Mouse (Mus musculus): ENCODE measurements around the gene Nudt7. TPM values are rescaled to one million over a fixed set of nuclear protein-coding genes. Genes with fewer than 3 reads are reported as not detected.
A peak's percentile ranks its signal among the peaks of the same experiment; 100 is the strongest.

Gene Nudt7
- 4.7 and 5.3 TPM in 2 replicates for polyA plus RNA-seq (2014; fragmentation: Nextera tagmentation; extraction: Ambion mirVana)

DNA sequence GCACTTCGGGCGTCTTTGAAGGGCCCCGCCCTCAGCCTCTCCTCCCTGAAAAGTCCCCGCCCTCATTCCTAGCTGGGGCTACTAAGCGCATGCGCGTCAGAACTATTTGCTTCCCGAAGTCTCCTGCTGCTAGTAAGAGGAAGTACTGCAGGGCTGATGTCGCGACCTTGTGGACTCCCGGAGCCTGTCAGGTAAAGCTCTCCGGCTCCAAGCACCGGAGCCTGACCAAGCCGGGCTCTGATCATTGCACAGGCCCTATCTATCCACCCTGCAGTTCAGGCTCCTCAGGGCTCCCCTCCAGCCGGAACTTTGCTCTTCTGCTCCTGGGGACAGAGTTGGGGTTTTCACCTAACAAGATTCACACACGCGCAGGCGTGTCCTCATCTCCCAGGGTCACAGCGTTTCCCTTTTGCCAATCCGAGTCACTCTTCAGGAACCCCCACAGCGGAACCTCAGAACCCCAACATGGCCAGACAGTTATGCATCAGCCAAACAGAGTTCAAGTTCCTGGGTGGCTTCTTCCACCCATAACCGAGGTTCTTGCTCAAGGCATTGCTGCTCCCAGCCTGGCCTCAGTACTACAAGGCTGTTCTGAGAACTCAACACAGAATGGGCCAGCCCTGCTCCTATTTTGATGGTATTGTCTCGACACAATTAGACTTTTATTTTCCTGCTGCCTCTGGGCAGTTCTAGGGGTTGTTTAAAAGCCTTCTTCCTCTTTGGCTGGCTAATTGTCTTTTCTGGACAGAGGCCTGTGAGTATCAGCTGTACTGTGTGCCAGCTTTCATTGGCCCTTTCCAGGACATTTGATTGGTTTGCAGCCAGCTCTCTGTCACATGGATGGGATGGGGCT is at the start of gene Nudt7:
TSS of gene Nudt7 (plus strand) at position 48 of the 853 bp plus-strand sequence.
- Histone ChIP-seq H3K27me3 (ENCODE audit: control insufficient read depth, insufficient read depth, low read length) (no peaks in the 10 kb centered on the region), H3K4me3 (replicated peaks; ENCODE audit: low read length) (peak within 1 kb of the TSS; percentile 37), H3K4me2 (replicated peaks) (peak within 1 kb of the TSS; percentile 63), H3K36me3 (replicated peaks; ENCODE audit: control insufficient read depth, insufficient read depth) (no peaks in the 10 kb centered on the region), H3K9me3 (ENCODE audit: control insufficient read depth, low read length) (no peaks in the 10 kb centered on the region), H3K4me1 (replicated peaks; ENCODE audit: control insufficient read depth, insufficient read depth, low read length) (no peaks in the 10 kb centered on the region; the same call in 1 of the 2 replicates), H3K9ac (peak within 1 kb of the TSS; percentile 51; the same call in 1 of the 2 replicates), H3K27ac (0 out of 2 replicates have a peak within 1 kb of the TSS, but pooled peaks have one; percentile 38)
- DNase-seq (ENCODE audit: low spot score), result peak; percentile 80
- 5% methylated on average over 23 of the region's 23 CpGs for WGBS
- peak; percentile 88 for ATAC-seq (ENCODE audit: low FRiP score)

DNA sequence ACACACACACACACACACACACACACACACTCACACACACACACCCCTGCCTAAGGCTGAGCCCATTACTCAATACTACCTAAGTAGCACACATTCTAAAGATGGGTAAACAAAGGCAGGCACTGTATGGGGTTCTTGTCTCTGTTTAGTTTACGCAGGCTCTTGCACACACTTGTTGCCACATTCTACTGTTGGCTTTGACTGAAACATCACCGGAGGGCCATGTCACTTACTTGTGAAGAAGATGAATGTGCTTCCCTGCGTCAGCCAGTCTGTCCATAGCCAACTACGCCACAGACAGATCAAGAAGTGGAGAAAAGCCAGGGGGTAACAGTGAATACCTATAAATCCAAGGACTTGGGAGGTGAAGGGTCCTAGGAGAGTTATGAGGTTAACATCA is 45.4 kb upstream of the Nudt7 start:
- no peaks in the 10 kb centered on the region for H3K36me3 ChIP-seq (replicated peaks; ENCODE audit: control insufficient read depth, insufficient read depth)
- WGBS, result 91% methylated on average over 4 of the region's 4 CpGs
- no peaks in the 10 kb centered on the region for H3K9me3 ChIP-seq (ENCODE audit: control insufficient read depth, low read length)
- no peaks in the 10 kb centered on the region for H3K27me3 ChIP-seq (ENCODE audit: control insufficient read depth, insufficient read depth, low read length)
- no peaks in the 10 kb centered on the region for H3K4me1 ChIP-seq (replicated peaks; ENCODE audit: control insufficient read depth, insufficient read depth, low read length)
- H3K27ac ChIP-seq, result no peak overlapping the region
- DNase-seq (ENCODE audit: low spot score) (no peak), ATAC-seq (ENCODE audit: low FRiP score) (no peak)
- no peak overlapping the region for H3K4me3 ChIP-seq (replicated peaks; ENCODE audit: low read length)
- H3K9ac ChIP-seq, result no peak overlapping the region
- no peak overlapping the region for H3K4me2 ChIP-seq (replicated peaks)

DNA sequence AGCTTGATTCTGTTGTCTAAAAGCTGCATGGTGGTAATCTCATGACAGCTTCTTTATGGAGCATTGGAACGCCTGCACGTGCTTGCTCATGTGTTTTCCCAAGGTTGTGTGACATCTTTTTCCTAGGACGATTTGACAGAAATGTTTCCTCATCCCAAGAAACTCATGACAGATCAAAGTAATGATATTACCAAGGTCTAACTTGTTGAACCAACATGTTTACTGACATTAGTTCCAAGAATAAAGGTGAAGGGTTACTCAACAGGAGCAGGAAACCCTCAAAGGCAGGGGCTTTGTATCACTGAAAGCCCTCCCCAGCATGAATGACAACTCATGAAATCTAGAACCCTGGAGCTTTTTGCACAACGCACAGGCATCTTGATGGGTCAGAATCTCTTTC is 42.6 kb upstream of the Nudt7 start:
- DNase-seq (ENCODE audit: low spot score), result no peak
- Histone ChIP-seq H3K9ac (no peak overlapping the region), H3K4me3 (replicated peaks; ENCODE audit: low read length) (no peak overlapping the region), H3K4me2 (replicated peaks) (no peak overlapping the region), H3K27me3 (ENCODE audit: control insufficient read depth, insufficient read depth, low read length) (no peaks in the 10 kb centered on the region), H3K9me3 (ENCODE audit: control insufficient read depth, low read length) (no peaks in the 10 kb centered on the region), H3K36me3 (replicated peaks; ENCODE audit: control insufficient read depth, insufficient read depth) (no peaks in the 10 kb centered on the region), H3K4me1 (replicated peaks; ENCODE audit: control insufficient read depth, insufficient read depth, low read length) (no peaks in the 10 kb centered on the region), H3K27ac (no peak overlapping the region)
- 87% methylated on average over 4 of the region's 4 CpGs for WGBS
- ATAC-seq (ENCODE audit: low FRiP score), result no peak

DNA sequence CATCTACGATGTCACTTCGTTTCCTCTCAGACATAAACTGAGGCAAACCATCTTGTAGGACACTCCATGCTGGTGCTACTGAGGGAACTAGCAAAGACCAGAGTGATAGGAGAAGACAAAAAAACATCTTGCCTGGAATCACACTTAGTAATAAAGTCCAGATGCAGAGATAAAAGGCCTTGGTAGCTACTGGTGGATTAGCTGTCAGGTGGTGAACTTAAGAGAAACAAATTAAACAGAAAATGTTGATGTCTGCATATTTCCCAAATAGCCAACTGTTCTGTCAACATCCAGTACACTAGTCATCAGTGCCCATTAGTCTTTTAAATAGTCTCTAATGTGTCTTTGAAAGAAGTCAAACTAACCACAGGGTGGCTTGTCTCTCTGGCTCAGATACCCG is 40.0 kb upstream of the Nudt7 start:
- no peak overlapping the region for H3K9ac ChIP-seq
- H3K4me1 ChIP-seq (replicated peaks; ENCODE audit: control insufficient read depth, insufficient read depth, low read length), result no peaks in the 10 kb centered on the region
- H3K4me2 ChIP-seq (replicated peaks), result no peak overlapping the region
- H3K27ac ChIP-seq, result no peak overlapping the region
- H3K9me3 ChIP-seq (ENCODE audit: control insufficient read depth, low read length), result no peaks in the 10 kb centered on the region
- no peak for DNase-seq (ENCODE audit: low spot score)
- H3K4me3 ChIP-seq (replicated peaks; ENCODE audit: low read length), result no peak overlapping the region
- no peaks in the 10 kb centered on the region for H3K27me3 ChIP-seq (ENCODE audit: control insufficient read depth, insufficient read depth, low read length)
- WGBS, result 91% methylated on average over 3 of the region's 3 CpGs
- H3K36me3 ChIP-seq (replicated peaks; ENCODE audit: control insufficient read depth, insufficient read depth), result no peaks in the 10 kb centered on the region
- no peak for ATAC-seq (ENCODE audit: low FRiP score)

DNA sequence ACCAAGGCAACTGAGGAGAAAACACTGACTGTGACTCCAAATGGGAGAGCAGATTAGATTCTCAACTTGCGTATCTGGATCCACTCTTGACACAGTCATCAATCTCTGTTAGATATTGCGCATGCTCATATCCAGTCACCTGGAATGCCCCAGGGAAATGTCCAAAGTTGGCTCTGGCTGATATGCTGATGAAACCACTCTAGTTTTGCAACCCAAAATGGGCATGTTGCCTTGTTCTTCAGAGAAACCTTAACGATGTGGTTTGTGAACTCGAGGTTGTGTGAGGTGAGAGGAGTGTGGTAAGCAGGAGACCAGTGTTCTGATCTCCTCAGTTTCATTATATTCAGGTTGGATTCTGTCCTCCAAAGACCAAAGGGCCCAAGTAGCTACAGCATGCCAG is 38.8 kb upstream of the Nudt7 start:
- 88% methylated on average over 4 of the region's 4 CpGs for WGBS
- DNase-seq (ENCODE audit: low spot score), result no peak

DNA sequence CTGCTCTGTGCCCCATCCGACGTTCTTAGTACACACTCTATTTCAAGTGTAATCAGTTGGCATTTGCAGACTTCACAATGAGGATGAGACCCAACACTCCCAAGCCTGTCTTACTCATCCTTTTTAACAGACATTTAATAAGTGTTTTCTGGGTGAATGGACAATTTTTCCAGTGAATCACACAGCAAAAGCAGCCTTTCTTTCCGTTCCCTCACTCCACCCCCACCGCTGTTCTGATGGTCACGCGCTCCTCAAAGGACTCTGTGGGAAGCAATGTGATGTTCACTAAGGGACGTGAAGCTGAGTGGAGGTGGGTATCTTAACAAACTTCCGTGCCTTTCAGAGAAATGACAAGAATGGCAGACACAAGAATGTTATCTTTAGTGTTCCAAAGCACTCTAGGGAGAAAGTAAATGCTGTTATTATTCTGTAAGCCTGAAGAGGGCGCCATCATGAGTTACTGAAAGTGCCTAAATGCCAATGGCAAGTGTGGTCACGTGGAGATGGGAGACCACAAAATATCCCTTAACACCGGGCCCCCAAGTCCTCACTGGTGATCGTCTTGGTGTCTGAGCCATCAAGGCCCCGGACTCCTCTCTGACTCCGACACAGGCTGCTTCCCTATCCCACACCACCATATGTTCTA is 32.7 kb upstream of the Nudt7 start:
- 54% methylated on average over 14 of the region's 14 CpGs for WGBS
- no peak overlapping the region for H3K4me3 ChIP-seq (replicated peaks; ENCODE audit: low read length)
- no peak overlapping the region for H3K27ac ChIP-seq
- H3K9ac ChIP-seq, result no peak overlapping the region
- ATAC-seq (ENCODE audit: low FRiP score), result no peak
- no peaks in the 10 kb centered on the region for H3K9me3 ChIP-seq (ENCODE audit: control insufficient read depth, low read length)
- no peaks in the 10 kb centered on the region for H3K36me3 ChIP-seq (replicated peaks; ENCODE audit: control insufficient read depth, insufficient read depth)
- no peak for DNase-seq (ENCODE audit: low spot score)
- H3K27me3 ChIP-seq (ENCODE audit: control insufficient read depth, insufficient read depth, low read length), result no peaks in the 10 kb centered on the region
- no peak overlapping the region for H3K4me2 ChIP-seq (replicated peaks)
- H3K4me1 ChIP-seq (replicated peaks; ENCODE audit: control insufficient read depth, insufficient read depth, low read length), result no peaks in the 10 kb centered on the region

More for the DNA sequence above, 38.8 kb upstream of the Nudt7 start:
- Histone ChIP-seq H3K27ac (no peak overlapping the region), H3K4me3 (replicated peaks; ENCODE audit: low read length) (no peak overlapping the region), H3K27me3 (ENCODE audit: control insufficient read depth, insufficient read depth, low read length) (no peaks in the 10 kb centered on the region), H3K9ac (no peak overlapping the region), H3K4me2 (replicated peaks) (no peak overlapping the region), H3K4me1 (replicated peaks; ENCODE audit: control insufficient read depth, insufficient read depth, low read length) (no peaks in the 10 kb centered on the region), H3K9me3 (ENCODE audit: control insufficient read depth, low read length) (no peaks in the 10 kb centered on the region), H3K36me3 (replicated peaks; ENCODE audit: control insufficient read depth, insufficient read depth) (no peaks in the 10 kb centered on the region)
- no peak for ATAC-seq (ENCODE audit: low FRiP score)

DNA sequence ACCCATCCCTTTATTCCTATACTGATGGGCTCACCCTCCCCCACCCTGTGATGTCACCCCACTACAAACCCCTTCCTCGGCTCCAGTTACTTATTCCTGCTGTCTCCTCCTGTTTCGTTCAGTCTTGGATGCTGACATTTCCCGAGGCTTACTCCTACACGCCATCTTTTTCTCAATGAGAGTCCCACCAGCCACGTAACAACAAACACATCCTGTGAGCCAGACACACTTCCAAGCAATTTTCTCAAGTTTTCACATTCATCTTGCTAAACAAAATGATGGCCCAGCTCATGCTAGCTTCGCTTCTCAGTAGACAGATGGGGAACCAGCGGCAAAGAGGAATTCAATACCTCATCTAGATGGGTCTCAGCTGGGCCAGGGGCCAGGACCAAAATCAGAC is 30.0 kb upstream of the Nudt7 start:
- Histone ChIP-seq H3K4me1 (replicated peaks; ENCODE audit: control insufficient read depth, insufficient read depth, low read length) (peaks cover under 1% of the 10 kb centered on the region; the same call in 1 of the 2 replicates), H3K4me3 (replicated peaks; ENCODE audit: low read length) (no peak overlapping the region), H3K27ac (no peak overlapping the region), H3K4me2 (replicated peaks) (no peak overlapping the region), H3K27me3 (ENCODE audit: control insufficient read depth, insufficient read depth, low read length) (no peaks in the 10 kb centered on the region), H3K9me3 (ENCODE audit: control insufficient read depth, low read length) (no peaks in the 10 kb centered on the region), H3K9ac (no peak overlapping the region), H3K36me3 (replicated peaks; ENCODE audit: control insufficient read depth, insufficient read depth) (no peaks in the 10 kb centered on the region)
- DNase-seq (ENCODE audit: low spot score) (no peak), ATAC-seq (ENCODE audit: low FRiP score) (no peak)
- WGBS, result 86% methylated on average over 7 of the region's 7 CpGs

DNA sequence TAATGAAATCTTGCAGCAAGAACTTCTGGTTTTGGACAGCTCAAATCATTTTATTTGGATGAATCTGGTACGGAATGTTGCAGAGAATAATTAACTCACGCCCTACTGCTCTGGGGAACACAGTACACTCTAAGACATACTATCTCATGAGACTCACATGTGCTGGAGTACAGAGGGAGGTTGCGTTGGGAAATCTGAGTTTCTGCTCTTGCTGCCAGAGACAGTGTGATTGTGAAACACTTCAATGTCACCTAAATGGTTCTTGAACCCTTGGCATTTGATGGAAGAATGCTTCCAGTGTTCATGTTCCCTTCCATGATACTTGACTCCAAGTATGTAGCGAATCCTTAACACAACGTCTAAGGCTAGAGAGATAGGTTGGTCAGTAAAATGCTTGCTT is 27.4 kb upstream of the Nudt7 start:
- Histone ChIP-seq H3K27me3 (ENCODE audit: control insufficient read depth, insufficient read depth, low read length) (no peaks in the 10 kb centered on the region), H3K4me3 (replicated peaks; ENCODE audit: low read length) (no peak overlapping the region), H3K27ac (no peak overlapping the region), H3K36me3 (replicated peaks; ENCODE audit: control insufficient read depth, insufficient read depth) (no peaks in the 10 kb centered on the region), H3K9me3 (ENCODE audit: control insufficient read depth, low read length) (no peaks in the 10 kb centered on the region), H3K4me2 (replicated peaks) (no peak overlapping the region), H3K4me1 (replicated peaks; ENCODE audit: control insufficient read depth, insufficient read depth, low read length) (peaks cover 20% of the 10 kb centered on the region), H3K9ac (no peak overlapping the region)
- DNase-seq (ENCODE audit: low spot score) (no peak), ATAC-seq (ENCODE audit: low FRiP score) (no peak)
- 84% methylated on average over 5 of the region's 5 CpGs for WGBS

DNA sequence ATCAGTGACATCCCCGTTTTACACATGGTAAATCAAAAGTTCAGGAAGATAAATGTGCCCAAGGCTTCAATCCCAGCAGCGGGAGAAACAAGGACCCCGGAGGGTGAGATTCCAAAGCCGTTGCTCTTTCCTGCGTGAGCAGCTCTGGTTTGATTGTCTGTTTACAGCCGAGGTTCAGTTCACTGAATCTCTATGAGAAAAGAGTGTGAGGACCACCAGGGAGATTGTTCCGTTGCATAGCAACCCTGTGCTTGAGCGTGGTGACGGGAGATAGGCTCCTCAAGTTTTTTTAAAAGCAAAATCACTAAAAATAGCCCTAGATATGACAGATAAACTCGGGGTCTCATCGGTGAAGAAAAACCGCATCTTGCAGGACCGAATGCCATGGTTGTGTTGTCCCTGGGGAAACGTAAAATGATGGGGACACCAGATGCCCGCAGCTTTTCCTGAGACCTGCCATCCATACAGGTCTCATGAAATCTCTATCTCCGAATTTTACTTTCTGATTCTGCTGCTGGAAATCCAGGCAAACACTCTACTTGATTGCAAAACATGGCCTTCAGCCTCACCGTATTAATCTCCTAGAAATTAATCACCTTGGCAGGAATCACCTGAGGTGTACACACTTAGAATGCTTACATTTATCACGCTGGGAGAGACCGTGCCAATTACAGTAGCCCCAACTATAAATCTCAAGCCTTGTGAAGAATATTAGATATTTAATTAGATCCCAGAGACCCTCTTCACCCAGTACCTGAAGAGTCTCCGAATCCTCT is 23.8 kb upstream of the Nudt7 start:
- Histone ChIP-seq H3K27me3 (ENCODE audit: control insufficient read depth, insufficient read depth, low read length) (no peaks in the 10 kb centered on the region), H3K4me1 (replicated peaks; ENCODE audit: control insufficient read depth, insufficient read depth, low read length) (peaks cover 20% of the 10 kb centered on the region), H3K4me3 (replicated peaks; ENCODE audit: low read length) (no peak overlapping the region), H3K9me3 (ENCODE audit: control insufficient read depth, low read length) (no peaks in the 10 kb centered on the region), H3K36me3 (replicated peaks; ENCODE audit: control insufficient read depth, insufficient read depth) (no peaks in the 10 kb centered on the region), H3K9ac (peak overlapping the region; percentile 11; the same call in 1 of the 2 replicates), H3K27ac (peak overlapping the region; percentile 76), H3K4me2 (replicated peaks) (peak overlapping the region; percentile 30)
- peak; percentile 60; the same call in 1 of the 2 replicates for ATAC-seq (ENCODE audit: low FRiP score)
- WGBS, result 42% methylated on average over 20 of the region's 20 CpGs
- DNase-seq (ENCODE audit: low spot score), result peak; percentile 55

Measured in hindbrain, embryonic 14.5 days (tissue).